Mouse (Mus musculus): ENCODE data around the gene Myo1g.
"Not testable (repeated sequence)": the region's sequence is repeated elsewhere in the genome, so short reads cannot be mapped to it uniquely, and the experiment has no call there.

Myo1g gene

GRCm38 (mm10) chr11:6528186-6529006, 7.6 kb upstream of the Myo1g start:
- DNase-seq (ENCODE audit: low spot score), result peak; percentile 99

- no peak for DNase-seq (ENCODE audit: low spot score)
These were observed 6.8 kb upstream of the Myo1g start for GRCm38 (mm10) chr11:6527256-6528185.

GRCm38 (mm10) chr11:6526526-6527255, 5.9 kb upstream of the Myo1g start:
- not testable (repeated sequence) for DNase-seq (ENCODE audit: low spot score)

DNA sequence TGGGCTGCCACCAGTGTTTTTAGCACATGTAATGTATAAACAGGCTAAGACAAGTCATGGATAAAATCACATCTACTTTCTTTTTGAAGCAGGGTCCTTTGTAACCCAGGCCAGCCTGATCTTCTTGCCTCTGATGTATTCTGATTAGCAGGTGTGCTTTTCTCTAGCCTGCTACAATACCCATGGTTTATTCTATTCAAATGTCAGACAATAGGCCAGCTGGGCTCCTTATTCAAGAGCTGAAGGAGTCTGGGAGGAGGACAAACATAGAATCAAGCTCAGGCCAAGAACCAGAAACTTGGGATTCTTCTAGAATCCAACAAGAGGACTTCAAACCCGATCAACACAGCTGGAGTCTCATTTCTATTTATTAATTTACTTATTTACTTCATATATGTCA, 4.5 kb upstream of the Myo1g start:
- DNase-seq (ENCODE audit: low spot score), result no peak

DNA sequence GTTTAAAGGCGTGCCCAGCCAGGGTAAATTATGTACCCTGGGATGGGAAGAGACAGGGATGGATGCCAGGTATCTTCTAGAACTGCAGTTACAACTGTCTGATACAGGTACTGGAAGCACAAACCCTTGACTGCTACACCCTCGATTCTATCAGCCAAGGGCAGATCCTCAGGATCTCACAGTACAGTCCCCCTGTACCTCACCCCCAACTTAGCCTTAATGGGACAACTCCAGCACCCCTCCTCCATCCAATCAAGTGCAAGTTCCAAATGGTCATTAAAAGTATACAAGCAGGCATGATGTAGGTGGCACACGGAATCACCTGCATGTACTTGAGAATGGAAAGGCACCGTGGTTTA, 4.1 kb upstream of the Myo1g start:
- no peak for DNase-seq (ENCODE audit: low spot score)

GRCm38 (mm10) chr11:6524165-6524879, 3.6 kb upstream of the Myo1g start:
- no peak for DNase-seq (ENCODE audit: low spot score)

DNA sequence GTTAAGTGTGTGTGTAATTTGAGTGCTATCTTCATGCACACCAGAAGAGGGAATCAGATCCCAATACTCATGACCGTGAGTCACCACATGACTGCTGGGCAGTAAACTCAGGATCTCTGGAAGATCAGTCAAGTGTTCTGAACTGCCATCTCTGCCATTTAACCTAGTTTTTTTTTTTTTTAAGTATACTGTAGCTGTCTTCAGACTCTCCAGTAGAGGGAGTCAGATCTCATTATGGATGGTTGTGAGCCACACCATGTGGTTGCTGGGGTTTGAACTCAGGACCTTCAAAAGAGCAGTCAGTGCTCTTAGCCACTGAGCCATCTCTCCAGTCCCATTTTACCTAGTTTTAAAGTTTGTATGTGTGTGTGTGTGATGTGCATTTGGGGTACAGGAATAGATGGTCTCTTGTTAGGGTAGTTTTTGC, 2.9 kb upstream of the Myo1g start:
- DNase-seq (ENCODE audit: low spot score), result no peak

DNA sequence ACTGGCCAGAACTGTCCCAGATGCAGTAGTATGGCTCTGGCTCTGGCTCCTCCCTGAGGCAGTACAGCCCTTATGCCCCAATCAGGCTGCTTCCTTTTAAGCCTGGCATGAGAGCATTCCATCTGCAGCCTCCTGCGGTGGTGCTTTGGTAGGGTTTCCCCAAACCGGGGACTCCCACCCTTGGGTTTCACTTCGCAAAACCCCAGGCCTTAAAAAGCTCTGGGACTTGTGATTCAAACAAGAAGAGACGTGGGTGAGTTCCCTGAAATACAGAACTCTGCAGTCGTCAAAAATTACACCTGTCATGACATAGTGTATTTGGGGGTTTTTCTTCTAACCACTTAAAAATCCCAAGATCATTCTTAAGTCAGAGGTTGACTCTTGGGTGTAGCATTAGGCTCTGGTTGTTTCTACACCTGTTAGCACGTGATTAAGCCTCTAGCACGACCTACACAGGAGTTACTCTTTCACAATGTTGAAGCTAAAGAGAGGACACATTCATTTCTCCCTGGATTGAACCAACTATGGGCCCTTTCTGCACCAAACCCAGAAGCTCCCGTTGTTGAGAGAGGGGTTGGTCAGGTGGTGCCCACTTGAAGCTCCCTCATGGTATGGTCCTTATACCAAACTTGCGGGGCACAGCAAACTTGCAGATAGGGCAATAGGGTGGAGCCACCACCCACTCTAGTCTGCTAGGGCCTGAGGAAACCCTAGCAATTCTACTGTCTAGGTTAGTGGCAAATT, 2.2 kb upstream of the Myo1g start:
- DNase-seq (ENCODE audit: low spot score), result no peak

DNA sequence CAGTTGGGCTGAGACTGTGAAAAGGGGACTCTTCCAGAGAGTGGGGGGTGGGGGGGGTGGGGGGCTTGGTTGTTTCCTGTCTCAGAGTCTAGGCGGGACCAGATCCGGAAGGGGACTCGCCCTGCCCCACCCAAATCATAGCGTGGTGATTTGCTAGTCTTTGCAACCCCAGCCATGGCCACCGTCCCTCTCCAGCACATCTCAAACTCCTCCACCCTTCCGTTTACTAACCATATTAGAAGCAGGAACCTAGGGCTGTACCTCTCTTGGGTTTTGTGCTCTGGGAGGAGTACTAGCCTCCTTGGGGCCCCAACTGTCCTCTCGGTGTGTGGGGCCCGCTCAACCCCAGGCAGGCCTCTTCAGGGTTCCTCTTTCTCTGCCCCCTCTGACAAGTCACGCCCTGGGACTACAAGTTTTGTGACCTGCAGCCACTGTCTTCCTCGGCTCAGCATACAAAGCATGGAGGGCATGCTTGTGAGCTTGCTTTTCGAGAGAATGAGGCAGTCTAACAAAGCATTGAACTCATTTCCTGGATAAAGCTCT, 1.2 kb downstream of the Myo1g start:
- DNase-seq (ENCODE audit: low spot score), result no peak

DNA sequence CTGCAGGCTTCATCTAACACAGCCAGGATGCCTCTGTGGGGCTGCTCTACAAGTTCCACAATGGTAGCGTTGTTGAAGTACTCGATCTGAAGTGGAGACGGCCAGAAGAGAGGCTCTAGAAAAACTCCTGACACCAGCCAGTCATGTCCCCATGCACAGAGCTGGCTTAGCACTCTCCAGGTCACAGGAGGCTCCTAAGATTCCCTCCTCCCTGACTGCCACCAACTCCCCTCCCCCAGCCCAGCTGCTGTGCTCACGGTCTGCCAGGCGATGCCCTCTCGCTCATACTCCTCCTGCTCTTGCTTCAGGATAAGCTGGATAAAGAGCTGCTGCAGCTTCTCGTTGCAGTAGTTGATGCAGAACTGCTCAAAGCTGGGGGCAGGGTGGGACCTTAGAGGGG, 5.9 kb downstream of the Myo1g start:
- DNase-seq (ENCODE audit: low spot score), result no peak

DNA sequence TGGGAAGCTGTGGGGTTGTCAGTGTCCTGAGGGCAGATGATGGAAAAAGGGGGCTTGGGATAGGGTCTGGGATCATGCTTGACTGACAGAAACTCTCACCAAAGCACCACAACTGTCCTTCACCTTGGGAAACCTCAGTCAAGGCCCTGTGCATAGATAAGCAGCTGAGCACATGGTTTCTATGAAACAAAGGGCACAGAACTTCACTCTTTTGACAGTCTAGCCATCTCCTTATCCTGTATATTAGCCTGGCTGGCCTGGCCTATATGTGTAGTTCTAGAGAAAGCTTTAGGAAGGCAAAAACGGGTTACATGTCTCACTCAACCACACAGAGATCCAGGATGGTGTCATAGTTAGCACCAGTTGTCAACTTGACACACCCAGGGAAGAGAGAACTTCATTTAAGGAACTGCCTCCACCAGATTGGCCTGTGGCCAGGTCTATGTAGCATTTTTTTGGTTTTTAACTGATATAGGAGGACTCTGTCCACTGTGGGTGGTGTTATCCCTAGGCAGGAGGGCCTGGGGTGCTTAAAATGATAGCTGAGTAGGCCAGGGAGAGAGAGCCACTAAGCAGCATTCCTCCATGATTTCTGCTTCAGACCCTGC, 12.4 kb downstream of the Myo1g start:
- no peak for DNase-seq (ENCODE audit: low spot score)

- DNase-seq (ENCODE audit: low spot score), result no peak
These were observed 14.2 kb downstream of the Myo1g start for GRCm38 (mm10) chr11:6506516-6506915.

DNA sequence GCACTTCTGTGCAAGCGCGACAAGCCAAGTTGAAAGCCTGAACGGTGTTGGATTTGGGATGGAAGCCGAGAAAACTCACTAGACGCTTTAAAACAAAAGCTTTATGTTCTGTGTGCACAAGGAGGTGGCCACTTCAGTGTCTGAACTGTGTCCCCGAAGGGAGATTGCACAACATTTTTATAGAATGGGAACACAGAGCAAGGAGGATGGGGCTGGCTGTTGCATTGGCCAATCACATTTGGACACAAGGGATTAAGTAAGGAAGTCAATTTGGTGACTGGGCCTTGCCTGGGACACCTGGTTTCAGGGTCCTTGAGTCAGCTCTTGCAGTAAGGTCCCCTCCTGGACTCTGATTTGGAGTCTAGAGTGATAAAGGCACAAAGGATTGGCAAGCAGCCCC, 16.1 kb downstream of the Myo1g start:
- no peak for DNase-seq (ENCODE audit: low spot score)

- DNase-seq (ENCODE audit: low spot score), result no peak
These were observed 16.5 kb downstream of the Myo1g start for GRCm38 (mm10) chr11:6504226-6504625.

DNA sequence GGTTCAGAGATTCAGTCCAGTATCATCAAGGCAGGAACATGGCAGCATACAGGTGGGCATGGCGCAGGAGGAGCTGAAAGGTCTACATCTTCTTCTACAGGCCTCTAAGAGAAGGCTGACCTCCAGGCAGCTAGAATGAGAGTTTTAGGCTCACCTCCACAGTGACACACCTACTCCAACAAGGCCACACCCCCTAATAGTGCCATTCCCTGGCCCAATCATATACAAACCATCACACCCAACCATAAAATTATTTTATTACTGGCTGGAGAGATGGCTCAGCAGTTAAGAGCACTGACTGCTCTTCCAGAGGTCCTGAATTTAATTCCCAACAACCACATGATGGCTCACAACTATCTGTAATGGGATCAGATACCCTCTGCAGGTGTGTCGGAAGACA, 18.3 kb downstream of the Myo1g start:
- DNase-seq (ENCODE audit: low spot score), result no peak

GRCm38 (mm10) chr11:6497311-6497948, 23.3 kb downstream of the Myo1g start:
- DNase-seq (ENCODE audit: low spot score), result no peak

DNA sequence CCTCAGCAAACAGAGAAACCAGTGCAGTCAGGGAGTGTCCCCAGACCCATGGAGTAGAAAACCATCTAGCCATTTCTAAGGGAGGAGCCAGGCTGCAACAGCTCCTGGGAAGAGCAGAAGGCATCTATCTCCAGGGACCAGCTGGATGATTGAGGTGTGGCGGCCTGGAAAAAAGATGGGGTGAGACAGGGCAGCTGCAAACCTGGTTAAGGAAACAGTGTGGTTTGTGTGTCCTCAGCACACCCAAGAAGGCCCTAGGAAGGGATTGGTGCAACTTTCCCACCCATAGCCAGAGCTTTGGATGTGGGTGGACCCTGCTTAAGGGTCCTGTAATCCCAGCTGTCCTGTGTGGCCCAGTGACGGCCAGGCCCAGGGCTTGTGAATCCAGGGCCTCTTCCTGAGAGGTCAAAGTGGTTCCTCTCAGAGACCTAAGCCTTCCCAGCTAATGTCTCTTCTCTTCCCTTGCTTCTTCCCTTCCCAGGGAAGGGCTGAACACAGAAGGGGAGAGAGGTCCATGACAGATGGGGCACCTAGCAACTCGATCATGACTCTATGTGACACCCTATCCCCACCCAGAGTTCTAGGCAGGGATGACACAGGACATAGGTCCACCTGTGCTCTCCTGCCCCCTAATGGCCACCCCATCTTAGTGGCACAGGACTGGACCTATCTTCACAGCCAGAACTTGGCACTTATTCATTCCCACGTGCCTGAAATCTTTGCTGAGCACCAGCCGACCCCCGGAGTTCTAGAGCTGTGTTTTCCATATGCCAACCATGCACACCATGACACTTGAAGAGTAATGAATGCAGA, 30.9 kb downstream of the Myo1g start:
- DNase-seq (ENCODE audit: low spot score), result peak; percentile 15

- no peak for DNase-seq (ENCODE audit: low spot score)
These were observed 31.5 kb downstream of the Myo1g start for GRCm38 (mm10) chr11:6489257-6489656.
